Mouse (Mus musculus) forelimb bud, embryonic 11.5 days (tissue): ENCODE measurements around the gene Tnnt2.
A peak's percentile ranks its signal among the peaks of the same experiment; 100 is the strongest.

Experiments used
- DNase-seq: peaks from one replicate; pipeline ENCODE4 v3.0.0-alpha.2; 2012; ENCODE audit warnings: low read depth, low spot score

Tnnt2 gene

DNA sequence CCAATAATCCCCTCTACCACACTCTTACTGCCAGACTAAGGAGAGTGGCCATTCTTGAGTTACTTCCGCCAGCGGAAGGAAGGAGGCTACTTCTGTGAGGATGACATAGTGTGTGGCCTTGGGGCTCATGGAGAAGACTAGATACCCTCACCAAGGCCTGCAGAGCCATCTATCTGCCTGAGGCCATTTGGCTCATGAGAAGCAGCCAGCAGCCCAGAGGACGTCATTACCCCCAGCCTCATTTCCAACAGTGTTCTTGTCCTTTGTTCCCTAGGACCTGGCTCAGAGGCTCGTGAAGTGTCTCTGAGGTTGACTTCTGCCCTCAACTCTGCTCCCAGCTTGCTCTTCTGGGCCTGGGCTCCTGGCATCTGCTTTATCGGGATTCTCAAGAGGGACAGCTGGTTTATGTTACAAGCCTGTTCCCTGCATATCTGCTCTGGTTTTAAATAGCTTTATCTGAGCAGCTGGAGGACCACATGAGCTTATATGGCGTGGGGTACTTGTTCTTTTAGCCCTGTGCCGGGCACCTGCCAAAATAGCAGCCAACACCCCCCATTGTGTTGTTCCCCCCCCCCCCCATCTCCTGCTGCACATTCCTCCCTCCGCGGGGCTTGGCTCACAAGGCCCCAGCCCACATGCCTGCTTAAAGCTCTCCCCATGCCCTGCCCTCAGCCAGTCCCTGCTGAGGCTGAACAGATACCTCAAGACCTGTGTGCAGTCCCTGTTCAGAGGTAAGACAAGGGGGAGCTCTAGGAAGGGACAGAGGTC lies at the start of gene Tnnt2:
Tnnt2 (plus strand) TSS at position 639 of the 768 bp plus-strand sequence.
- DNase-seq, result no peak

GRCm38 (mm10) chr1:135787799-135788198 lies 48.4 kb upstream of the Tnnt2 start:
- peak; percentile 88 for DNase-seq

- DNase-seq, result no peak
Measured at GRCm38 (mm10) chr1:135788708-135789107, 47.4 kb upstream of the Tnnt2 start.

GRCm38 (mm10) chr1:135789815-135790214 lies 46.3 kb upstream of the Tnnt2 start:
- peak; percentile 55 for DNase-seq

DNA sequence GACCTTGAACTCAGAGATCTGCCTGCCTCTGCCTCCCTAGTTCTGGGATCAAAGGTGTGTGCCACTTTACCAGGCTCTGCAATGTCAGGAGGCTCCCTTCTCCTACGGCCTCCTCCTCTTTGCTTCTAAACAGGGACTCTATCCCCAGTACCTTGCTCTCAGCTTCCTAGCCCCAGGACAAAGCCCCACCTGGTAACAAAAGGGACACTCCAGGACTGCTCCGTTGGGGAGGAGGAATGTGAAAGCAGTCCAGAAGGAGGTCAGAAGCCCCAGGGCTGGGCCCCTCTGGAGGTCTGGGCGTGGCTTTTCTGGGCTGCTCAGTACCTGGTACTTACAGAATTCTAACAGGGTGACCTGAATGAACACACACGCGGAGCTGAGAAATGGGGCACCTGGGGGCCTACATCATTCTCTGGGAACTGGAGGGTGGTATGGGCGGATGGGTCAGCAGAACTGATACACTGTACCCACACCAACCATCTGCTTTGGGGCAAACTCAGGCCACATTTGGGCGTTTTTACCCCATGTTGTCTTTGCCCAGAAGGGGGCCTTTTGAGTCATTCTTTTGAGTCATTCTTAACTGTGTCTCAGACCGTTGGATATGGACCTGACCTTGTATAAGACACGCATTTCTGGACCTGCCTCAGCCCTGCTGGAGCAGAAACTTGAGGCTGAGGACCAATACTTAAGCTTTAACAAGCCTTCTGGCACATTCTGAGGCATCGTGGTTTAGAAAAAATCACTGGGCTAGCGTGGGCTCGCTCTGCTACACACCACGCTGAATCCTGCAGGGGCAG lies 43.8 kb upstream of the Tnnt2 start:
- no peak for DNase-seq

DNA sequence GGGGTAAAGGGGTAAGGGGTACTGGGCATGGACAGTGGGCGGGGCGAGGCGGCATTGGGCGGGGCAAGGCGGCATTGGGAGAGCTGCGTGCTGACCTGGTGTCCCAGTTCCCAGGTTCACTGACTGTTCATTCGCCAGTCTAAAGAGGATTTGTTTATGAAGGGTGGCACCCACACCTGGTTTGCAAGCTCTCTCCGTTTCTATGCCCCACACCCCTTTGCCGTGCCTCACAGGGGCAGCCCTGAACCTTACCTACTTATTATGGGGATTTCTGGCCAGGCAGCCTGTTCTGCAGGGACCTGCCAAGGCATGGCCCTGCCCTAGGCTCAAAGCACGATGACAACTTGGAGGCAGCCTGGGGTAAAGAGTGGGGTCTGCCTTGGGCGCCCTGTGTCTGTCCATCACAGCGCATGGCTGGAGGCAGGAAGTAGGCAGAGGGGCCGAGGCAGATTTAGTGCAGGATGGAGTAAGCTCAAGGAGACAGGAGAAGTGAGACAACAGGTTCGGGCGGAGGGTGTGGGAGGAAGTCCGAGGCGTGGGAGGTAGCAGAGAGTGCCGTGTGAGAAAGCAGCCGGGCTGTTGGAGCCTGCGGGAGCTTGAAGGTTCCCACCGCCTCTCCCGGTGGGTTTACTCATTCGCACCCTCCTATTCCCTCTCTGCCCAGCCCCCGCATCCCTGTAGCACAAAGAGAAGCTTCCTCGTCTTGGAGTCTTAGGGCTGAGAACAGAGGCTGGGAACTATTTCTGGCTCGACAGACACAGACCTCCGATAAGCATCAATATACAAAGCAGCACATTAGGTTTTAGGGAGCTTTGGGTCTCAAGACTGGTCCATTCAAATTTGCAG lies 42.6 kb upstream of the Tnnt2 start:
- DNase-seq, result no peak

- no peak for DNase-seq
Measured at GRCm38 (mm10) chr1:135794216-135795134, 41.7 kb upstream of the Tnnt2 start.

DNA sequence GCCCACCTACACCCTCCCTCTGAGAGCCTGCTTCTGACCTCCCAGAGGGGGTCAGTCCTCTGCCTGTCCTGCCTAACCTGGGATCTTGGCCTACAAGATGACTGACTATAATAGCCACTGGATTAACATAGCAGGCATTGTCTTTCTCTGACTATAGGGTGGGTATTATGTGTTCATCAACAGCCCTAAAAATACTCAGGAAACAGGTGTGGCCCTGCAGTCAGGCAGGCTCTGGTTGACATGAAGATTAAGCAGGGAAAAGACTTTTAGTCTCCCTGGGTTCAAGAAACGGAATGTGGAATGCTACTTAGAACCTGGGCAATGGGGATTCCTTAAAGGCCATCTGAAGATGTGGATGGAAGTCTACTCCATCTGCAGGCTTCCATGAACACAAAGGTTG lies 37.7 kb upstream of the Tnnt2 start:
- no peak for DNase-seq

DNA sequence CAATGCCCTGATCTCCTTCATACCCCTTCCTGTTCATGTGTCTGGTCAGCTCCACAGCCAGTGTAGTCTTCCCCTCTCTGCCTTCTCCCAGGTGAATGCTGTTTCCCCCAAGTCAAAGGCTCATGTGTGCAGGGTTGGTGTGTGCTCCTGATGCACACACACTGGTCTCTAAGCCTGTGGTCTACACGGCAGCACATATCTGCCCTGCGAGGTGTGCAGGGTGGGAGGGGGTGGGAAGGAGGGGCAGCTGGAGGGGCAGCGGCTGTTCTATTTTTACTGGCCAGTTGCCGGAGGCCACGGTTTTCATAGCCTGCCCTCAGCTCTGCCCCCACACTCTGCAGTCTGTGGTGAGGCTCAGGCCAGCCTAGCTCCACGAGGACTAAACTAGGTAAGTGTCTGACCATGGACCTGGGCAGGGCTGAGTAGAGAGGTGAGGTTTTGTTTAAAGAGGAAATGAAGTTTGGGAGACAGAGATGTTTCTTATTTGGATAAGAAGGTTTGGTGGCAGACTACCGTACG lies 37.0 kb upstream of the Tnnt2 start:
- no peak for DNase-seq

DNA sequence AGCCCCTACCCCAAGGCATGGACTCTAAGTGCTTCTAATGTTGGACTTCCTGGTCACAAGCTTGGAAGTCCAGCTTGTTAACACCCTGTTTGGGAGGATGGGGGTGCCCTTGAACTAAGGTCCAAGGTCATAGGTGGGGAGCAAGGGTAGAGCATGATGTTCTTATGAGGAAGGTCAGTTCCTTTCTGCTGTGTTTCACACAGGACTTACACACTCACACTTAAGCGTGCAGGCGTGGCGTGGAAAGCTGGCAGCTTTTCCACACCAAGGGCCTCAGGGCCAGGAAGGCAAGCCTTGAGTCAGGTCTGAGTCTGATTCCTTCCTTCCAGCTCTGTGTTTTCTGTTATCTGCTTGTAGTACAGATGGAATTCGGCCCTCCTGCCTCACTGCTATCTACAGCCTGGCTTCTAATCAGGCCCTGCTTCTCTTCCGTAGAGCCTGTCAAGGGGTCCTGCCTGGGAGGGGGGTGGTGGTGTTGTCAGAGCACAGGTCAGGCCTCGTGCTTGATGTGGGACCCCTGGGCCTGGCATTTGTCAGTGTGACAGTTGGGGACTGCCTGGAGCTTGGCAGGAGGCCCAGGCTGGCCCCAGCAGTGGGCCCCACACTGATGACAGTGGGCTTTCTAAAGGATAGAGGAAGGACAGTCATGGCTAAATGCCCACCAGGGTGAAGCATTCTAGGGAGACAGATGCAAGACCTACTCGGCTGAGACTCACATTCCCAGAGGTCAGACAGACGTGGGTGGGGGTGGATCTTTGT lies 35.8 kb upstream of the Tnnt2 start:
- no peak for DNase-seq

GRCm38 (mm10) chr1:135807546-135807945 lies 28.6 kb upstream of the Tnnt2 start:
- DNase-seq, result no peak

- no peak for DNase-seq
Measured at GRCm38 (mm10) chr1:135810180-135810579, 26.0 kb upstream of the Tnnt2 start.

- DNase-seq, result peak; percentile 75
Measured at GRCm38 (mm10) chr1:135811016-135811646, 25.0 kb upstream of the Tnnt2 start.

GRCm38 (mm10) chr1:135812205-135812604 lies 23.9 kb upstream of the Tnnt2 start:
- no peak for DNase-seq

DNA sequence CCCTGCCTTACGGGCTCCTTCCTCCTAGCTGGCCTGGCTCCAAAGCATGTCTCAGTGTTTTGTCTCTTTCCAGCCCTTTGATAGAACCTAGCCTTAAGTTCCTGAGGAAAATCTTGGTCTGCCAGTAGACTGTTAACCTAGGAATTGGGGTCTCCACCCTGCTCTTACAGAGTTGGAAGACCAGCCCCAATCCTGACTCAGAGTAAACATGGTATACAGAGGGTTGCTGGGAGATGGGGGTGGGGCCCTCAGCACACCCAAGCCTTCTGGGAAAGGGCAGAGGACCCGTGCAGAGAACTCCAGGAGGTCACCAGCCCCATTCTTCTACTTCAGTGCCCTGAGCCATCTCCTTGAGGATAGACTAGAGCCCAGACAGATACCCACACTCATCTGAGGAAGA lies 23.5 kb upstream of the Tnnt2 start:
- no peak for DNase-seq

DNA sequence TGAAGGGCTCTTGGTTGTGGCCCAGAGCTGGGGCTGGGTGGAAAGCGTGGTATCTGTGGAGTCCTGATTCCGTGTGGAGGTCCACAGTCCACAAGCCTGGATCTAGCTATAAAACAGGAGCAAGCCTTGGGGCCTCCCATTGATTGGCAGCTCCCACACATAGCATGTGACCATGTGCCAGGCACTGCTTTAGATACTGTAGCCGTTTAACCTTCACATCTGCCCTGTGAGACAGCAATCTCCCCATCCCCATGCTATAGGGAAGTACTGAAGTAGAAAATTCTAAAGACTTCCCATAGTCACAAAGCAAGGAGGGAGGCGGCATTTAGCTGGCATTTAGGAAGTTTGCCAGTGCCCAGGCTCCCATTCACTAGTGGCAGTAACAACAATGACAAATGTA lies 23.1 kb upstream of the Tnnt2 start:
- DNase-seq, result no peak

DNA sequence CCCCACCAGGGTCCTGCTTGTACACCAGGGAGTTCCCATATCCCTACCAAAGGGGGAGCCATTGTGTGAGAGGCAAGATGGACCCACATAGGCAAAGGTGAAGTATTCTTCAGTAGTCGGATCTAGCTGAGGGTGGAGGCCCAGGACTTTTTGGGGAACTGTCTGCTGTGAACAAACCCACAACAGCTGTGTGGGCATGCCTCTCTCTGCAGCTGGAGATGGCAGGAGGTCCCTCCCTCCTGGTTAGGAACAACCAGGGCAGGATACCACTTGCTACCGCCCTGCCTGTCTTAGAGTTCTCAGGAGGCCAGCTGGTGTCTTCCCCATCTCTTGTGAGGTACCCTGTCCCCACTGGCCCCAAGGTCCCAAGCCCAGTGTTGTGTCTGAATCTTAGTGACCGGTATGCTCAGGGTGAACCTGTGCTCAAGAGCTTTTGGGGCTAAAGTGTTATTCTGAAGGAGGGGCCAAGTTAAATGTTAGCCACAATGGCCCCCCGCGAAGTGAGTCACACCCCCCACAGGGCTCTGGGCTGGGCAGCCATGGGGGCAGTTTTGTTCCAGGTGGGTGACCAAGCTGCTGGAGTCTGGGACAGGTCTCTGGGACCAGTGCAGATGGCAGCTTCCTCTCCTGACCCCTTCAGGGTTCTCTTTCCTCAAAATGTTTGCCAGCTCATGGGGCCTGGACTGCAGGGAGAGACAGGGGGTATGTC lies 22.3 kb upstream of the Tnnt2 start:
- DNase-seq, result no peak

GRCm38 (mm10) chr1:135814531-135814930 lies 21.6 kb upstream of the Tnnt2 start:
- no peak for DNase-seq

GRCm38 (mm10) chr1:135817595-135817994 lies 18.6 kb upstream of the Tnnt2 start:
- DNase-seq, result no peak
